Mouse (Mus musculus) adrenal gland, postnatal 36 days (tissue): ENCODE measurements around the gene Gm17268. TPM values are rescaled to one million over a fixed set of nuclear protein-coding genes. Genes with fewer than 3 reads are reported as not detected.

Experiments
- total RNA-seq, 2 experiments: library from RNA; stranded (reverse); gene quantifications; 2 replicates each; pipeline ENCODE4 v1.2.3; 2021

The Gm17268 gene
- total RNA-seq, 2 experiments from 2014 or later, result not detected

Other genes with a start within 250 kb of the Gm17268 start
- under 1 TPM; 0.07 to 0.10 TPM for gene 5530401A14Rik, start 177.9 kb downstream of the Gm17268 start, total RNA-seq
- 1 to 10 TPM; 1.7 TPM for gene Asic2, start 70.1 kb downstream of the Gm17268 start, total RNA-seq
- 1 to 10 TPM; 1.2 to 1.3 TPM for gene Ccl2, start 3.0 kb downstream of the Gm17268 start, total RNA-seq
- gene Ccl7, start 7.2 kb upstream of the Gm17268 start, total RNA-seq, result 1 to 10 TPM in 1 of 2 experiments, under 1 TPM in 1; 0.95 to 1.9 TPM
- gene Ccl11, start 19.3 kb upstream of the Gm17268 start, total RNA-seq, result 1 to 10 TPM; 4.2 to 7.5 TPM
- gene Ccl12, start 63.3 kb upstream of the Gm17268 start, total RNA-seq, result not detected
- under 1 TPM in 1 of 2 experiments, not detected in 1; 0.70 TPM for gene Ccl8, start 76.6 kb upstream of the Gm17268 start, total RNA-seq